Mouse (Mus musculus): ENCODE data around the gene Eif3f.

The Eif3f gene

GRCm38 (mm10) chr7:108933794-108934731 lies at the start of gene Eif3f:
TSS of gene Eif3f (plus strand) at chr7:108934417.
- DNase-seq: peak; percentile 99

GRCm38 (mm10) chr7:108884906-108885305 lies 49.3 kb upstream of the Eif3f start, which contains the start of gene Olfr518:
TSS of gene Olfr518 (minus strand) at chr7:108885006.
- no peak for DNase-seq

- DNase-seq: no peak
These were observed 39.9 kb upstream of the Eif3f start, which contains the start of gene Olfr519 for GRCm38 (mm10) chr7:108894320-108894719. TSS of gene Olfr519 (minus strand) at chr7:108894420.

GRCm38 (mm10) chr7:108903969-108904368 lies 30.2 kb upstream of the Eif3f start:
- DNase-seq: no peak

- DNase-seq: no peak
These were observed 7.2 kb upstream of the Eif3f start for GRCm38 (mm10) chr7:108927043-108927442.

- DNase-seq: no peak
These were observed 5.7 kb upstream of the Eif3f start for GRCm38 (mm10) chr7:108928280-108929188.

- DNase-seq: no peak
These were observed 4.4 kb upstream of the Eif3f start, which contains the start of gene Nlrp10 for GRCm38 (mm10) chr7:108929726-108930393. TSS of gene Nlrp10 (minus strand) at chr7:108930178.

- DNase-seq: peak; percentile 26
These were observed 619 bp downstream of the Eif3f start for GRCm38 (mm10) chr7:108934836-108935235.

- DNase-seq: no peak
These were observed 1.2 kb downstream of the Eif3f start for GRCm38 (mm10) chr7:108935411-108935810.

GRCm38 (mm10) chr7:108936591-108936990 lies 2.4 kb downstream of the Eif3f start:
- DNase-seq: no peak

GRCm38 (mm10) chr7:108941466-108941865 lies 7.2 kb downstream of the Eif3f start:
- DNase-seq: no peak

- peak; percentile 56 for DNase-seq
These were observed 9.8 kb downstream of the Eif3f start for GRCm38 (mm10) chr7:108944002-108944401.

GRCm38 (mm10) chr7:108948611-108949010 lies 14.4 kb downstream of the Eif3f start:
- DNase-seq: no peak

GRCm38 (mm10) chr7:108949301-108949700 lies 15.1 kb downstream of the Eif3f start:
- no peak for DNase-seq

- DNase-seq: peak; percentile 17
These were observed 16.1 kb downstream of the Eif3f start, which contains the start of gene Tub for GRCm38 (mm10) chr7:108950312-108950761. TSS of gene Tub (plus strand) at chr7:108950338.

- DNase-seq: no peak
These were observed 16.6 kb downstream of the Eif3f start for GRCm38 (mm10) chr7:108950762-108951331.

- DNase-seq: no peak
These were observed 18.6 kb downstream of the Eif3f start for GRCm38 (mm10) chr7:108952801-108953200.

GRCm38 (mm10) chr7:108954185-108954584 lies 20.0 kb downstream of the Eif3f start:
- peak; percentile 20 for DNase-seq

GRCm38 (mm10) chr7:108957734-108958133 lies 23.5 kb downstream of the Eif3f start:
- no peak for DNase-seq

GRCm38 (mm10) chr7:108965968-108966367 lies 31.8 kb downstream of the Eif3f start:
- no peak for DNase-seq

GRCm38 (mm10) chr7:108966742-108967362 lies 32.6 kb downstream of the Eif3f start:
- DNase-seq: peak; percentile 61

Measured in kidney, adult 9 months (tissue).